Mouse (Mus musculus) CD4-positive, CD25-positive, alpha-beta regulatory T cell, adult 2 months (primary cell): ENCODE results near the gene Commd1.
A peak's percentile ranks its signal among the peaks of the same experiment; 100 is the strongest.

Source experiments
- DNase-seq: peaks from one replicate; pipeline ENCODE4 v3.0.0-alpha.2; 2012; ENCODE audit warnings: low read depth, low spot score

The Commd1 gene

GRCm38 (mm10) chr11:22990393-22991126 lies 8.4 kb upstream of the Commd1 start, which contains the start of gene Cct4:
Gene Cct4, plus strand, starts transcription at chr11:22990519.
- DNase-seq: peak; percentile 92

GRCm38 (mm10) chr11:22989786-22990185 lies 7.6 kb upstream of the Commd1 start:
- no peak for DNase-seq

GRCm38 (mm10) chr11:22987357-22987756 lies 5.2 kb upstream of the Commd1 start:
- DNase-seq: peak; percentile 85

DNA sequence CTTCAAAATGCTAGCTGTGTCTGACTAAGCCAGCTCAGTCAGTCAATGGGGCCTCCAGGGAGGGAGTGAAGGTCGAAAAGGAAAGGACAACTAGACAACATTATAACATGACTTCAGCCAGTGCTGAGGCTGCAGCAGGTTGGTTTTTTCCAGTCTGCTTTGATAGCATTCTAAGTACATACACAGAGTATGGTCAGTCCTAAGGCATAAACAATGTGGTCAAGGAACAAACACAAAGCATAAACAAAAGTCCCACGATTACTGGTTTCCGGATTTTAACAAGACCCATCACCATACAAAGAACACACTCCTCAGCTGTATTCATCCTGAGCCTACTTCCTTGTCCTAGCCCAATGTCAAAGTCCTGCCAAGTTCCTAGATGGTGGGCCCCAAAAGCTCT lies 3.3 kb upstream of the Commd1 start:
- no peak for DNase-seq

DNA sequence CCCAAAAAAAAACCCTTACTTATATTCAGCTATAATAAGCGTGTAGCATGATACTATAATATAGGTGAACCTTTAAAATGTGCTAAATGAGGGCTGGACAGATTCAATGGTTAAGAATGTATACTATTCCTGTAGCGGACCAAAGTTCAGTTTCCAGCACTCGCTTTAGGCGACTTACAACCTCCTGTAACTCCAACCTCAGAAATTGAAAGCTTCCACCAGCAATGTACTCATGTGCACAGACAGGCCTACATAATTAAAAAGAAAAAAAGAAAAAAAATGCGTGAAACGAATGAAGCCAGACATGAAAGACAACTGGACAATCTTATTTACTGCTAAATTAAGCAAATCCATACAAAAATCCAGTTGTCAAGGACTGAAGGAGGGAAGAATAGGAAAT lies 664 bp upstream of the Commd1 start:
- no peak for DNase-seq

DNA sequence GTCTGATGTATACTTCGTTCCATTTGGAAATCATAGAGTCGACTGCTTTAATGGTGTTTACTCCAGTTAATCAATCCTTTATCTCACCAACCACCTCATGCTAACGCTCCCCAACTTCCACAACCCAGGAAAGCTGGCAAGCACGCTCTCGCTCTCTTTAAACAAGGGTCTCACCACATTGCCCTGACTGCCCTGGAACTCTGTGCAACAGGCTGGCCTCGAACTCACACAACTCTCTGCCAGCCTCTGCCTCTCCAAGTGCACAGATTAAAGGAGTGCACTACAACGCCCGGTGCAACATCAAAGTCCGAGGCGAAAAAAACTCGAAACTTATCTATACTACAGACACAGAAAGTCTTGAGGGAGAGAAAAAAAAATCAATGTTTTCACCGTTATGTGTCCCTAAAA lies 635 bp downstream of the Commd1 start:
- no peak for DNase-seq

GRCm38 (mm10) chr11:22981041-22981440 lies 1.1 kb downstream of the Commd1 start:
- no peak for DNase-seq

GRCm38 (mm10) chr11:22979221-22979620 lies 3.0 kb downstream of the Commd1 start:
- DNase-seq: no peak

- DNase-seq: no peak
These were observed 3.5 kb downstream of the Commd1 start for GRCm38 (mm10) chr11:22978711-22979110.

DNA sequence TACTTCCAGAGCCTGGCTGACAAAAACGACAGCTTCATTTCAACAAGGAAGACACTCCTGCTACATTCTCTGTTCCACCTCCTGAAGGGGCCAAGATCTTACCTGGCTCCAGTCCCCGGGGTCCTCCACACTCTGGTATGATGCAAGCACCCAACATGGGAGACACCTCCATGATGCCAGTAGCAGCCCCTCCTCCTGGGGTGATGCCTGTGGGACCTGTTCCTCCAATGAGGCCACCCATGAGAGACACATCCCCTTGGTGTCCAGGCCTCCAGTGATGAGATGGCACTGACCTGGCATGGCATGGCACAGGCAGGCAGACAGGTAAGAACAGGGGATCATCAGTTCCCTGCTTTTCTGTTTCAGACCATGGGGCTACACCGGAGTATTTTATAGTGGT lies 4.0 kb downstream of the Commd1 start:
- DNase-seq: no peak

DNA sequence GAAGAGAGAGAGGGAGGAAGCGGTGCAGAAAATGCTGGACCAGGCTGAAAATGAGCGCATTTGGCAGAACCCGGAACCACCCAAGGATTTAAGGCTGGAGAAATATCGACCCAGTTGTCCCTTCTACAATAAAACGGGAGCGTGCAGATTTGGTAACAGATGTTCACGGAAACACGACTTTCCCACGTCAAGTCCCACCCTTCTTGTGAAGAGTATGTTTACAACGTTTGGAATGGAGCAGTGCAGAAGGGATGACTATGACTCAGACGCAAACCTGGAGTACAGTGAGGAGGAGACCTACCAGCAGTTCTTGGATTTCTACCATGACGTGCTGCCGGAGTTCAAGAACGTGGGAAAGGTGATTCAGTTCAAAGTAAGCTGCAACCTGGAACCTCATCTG lies 8.6 kb downstream of the Commd1 start:
- peak; percentile 20 for DNase-seq

DNA sequence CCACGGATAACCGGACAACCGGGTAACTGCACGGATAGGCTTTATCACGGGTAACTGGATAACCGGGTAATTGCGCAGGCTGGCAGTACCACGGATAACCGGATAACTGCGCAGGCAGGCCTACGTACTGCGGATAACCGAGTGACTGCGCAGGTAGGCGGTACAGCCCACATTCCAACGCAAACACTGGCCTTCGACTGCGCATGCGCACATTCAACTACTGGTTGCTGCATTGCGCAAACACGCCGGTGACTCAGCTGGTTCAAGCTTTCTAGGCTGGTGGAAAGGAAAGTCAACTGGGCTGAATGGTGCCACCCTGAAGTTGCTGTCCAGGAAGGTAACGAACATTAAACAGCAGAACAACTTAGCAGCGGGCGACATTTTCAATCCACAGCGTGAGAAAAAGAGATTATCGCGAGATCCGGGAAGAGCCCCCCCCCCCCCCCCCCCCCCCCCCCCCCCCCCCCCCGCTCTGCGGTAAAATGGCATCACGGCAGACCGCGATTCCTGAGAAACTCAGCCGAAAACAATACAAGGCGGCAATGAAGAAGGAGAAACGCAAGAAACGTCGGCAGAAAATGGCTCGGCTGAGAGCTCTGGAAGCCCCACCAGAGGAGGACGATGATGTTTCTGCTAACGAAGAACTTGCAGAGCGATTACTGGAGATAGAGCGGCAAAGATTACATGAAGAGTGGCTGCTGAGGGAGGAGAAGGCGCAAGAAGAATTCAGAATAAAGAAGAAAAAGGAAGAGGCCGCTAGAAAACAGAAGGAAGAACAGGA lies 9.2 kb downstream of the Commd1 start:
- peak; percentile 90 for DNase-seq

- DNase-seq: peak; percentile 89
These were observed 10.1 kb downstream of the Commd1 start, which contains the start of gene Zrsr1 for GRCm38 (mm10) chr11:22971835-22972709. Gene Zrsr1, plus strand, starts transcription at chr11:22972005.

DNA sequence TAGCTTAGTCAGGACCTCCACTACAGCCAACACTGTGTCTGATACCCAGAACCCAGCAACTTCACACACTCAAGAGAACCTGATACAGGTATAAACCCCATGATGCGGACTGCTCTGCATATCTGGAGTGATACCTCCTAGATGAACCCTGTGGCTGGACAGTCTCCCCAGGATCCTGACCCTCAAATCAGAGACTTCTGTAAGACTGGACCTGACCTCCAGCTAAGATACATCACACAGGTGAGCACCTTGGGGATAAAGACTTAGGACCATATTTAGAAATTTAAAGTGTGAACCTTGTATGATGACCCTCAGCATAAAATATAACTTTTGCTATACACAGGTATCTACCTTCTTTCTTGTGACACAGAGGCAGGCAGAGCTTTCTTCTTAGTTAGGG lies 11.6 kb downstream of the Commd1 start:
- no peak for DNase-seq

- DNase-seq: peak; percentile 69
These were observed 12.7 kb downstream of the Commd1 start for GRCm38 (mm10) chr11:22969486-22969885.

- DNase-seq: peak; percentile 59
These were observed 16.7 kb downstream of the Commd1 start for GRCm38 (mm10) chr11:22965503-22965902.

GRCm38 (mm10) chr11:22964401-22964800 lies 17.8 kb downstream of the Commd1 start:
- no peak for DNase-seq

GRCm38 (mm10) chr11:22962101-22962500 lies 20.1 kb downstream of the Commd1 start:
- no peak for DNase-seq

GRCm38 (mm10) chr11:22957791-22958374 lies 24.3 kb downstream of the Commd1 start:
- peak; percentile 62 for DNase-seq

DNA sequence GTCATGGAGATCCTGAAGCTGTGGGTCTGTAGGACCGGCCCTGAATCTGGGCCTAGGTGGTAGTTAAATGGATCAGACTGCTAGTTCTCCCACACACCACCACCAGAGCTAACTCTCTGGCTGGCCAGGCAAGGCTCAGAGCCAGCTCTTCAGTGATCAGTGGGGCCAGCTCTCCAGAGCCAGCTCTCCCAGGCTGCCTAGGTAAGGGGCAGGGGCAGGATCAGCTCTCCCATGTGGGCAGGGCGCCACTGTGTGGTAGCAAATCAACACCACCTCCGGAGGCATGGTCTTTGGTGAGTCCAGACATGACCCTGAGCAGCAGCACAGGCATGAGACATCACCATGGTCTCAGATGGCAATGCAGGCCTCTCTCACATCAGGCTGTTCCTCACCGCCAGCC lies 25.4 kb downstream of the Commd1 start:
- peak; percentile 77 for DNase-seq

DNA sequence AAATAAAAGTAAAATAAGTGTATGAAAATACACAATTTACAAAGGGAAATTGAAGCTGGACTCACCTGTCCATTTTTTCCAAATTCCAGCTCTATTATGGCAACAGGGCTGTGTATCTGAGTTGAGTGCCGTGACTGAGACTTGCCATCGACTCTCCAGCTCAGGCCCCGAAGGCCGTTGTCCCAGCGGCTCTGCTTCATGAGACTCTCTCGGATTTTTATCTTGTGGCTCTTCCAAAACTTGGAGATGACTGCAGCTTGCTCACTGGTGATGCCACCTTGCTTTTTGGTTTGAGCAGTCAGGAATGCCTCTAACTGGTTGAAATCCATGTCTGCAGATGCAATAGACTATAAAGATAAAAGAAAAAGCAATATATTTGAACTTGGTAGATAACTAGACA lies 25.8 kb downstream of the Commd1 start:
- DNase-seq: no peak

GRCm38 (mm10) chr11:22952668-22953067 lies 29.5 kb downstream of the Commd1 start:
- DNase-seq: no peak
